Mouse (Mus musculus): ENCODE measurements around the gene Guf1. TPM values are rescaled to one million over a fixed set of nuclear protein-coding genes. Genes with fewer than 3 reads are reported as not detected.

The Guf1 gene
- 1 to 10 TPM; 6.2 to 9.6 (median 8.7) TPM for polyA plus RNA-seq (2017; shearing (Covaris generic))

DNA sequence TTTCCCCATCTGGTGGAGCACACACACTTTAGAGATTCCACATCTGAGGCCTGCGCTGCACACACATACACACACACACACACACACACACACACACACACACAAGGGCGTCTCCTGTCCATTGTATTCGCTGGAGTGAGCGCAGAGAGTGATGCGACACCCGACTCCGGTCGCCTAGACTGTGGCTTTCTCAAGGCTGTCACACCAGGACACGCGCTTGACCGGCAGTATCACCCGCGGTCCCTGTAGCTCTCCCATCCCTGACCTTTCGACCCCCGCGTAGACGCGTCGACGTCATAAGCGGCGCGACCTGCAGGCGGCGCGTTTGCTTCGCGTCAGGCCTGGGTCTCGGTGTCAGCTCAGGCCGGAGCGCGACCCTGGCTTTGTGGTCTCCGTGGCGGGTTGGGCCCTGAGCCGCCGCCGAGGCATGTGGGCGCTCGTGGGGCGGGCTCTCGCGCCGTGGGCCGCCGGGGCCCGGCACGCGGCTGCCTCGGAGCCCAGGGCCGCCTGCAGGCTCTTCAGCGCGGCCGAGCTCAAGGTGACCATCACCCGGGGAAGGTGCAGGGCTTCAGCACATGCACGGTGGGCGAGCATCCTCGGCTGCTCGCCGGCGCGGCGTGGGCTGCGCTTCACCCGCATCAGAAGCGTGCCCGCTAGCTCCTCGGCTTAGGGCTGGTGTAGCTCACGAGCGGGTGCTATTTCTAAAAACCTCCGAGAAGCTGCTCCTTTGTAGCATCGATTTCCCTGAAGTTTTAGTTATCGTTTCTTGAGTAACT, at the start of gene Guf1:
Gene Guf1, plus strand, starts transcription at position 296 of the 776 bp plus-strand sequence.
- ATAC-seq: peak; percentile 87

DNA sequence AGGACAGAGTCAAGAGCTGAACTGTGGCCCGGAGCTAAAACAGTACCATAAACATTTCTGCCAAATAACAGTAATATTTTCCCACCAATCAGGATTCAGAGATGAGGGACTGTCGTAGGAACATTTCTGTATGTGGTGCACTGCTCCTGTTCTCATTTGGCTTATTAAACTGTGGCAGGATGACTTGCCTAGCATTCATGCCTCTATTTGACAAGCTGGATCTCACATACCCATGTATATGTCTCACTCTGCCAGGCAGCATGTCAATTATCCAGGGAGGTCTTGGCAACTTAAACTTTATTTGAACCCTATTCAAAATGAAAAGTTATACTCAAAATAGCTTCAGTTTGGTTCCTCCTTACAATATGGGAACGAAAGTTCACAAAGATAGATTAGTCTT, 49.7 kb upstream of the Guf1 start:
- ATAC-seq: no peak

DNA sequence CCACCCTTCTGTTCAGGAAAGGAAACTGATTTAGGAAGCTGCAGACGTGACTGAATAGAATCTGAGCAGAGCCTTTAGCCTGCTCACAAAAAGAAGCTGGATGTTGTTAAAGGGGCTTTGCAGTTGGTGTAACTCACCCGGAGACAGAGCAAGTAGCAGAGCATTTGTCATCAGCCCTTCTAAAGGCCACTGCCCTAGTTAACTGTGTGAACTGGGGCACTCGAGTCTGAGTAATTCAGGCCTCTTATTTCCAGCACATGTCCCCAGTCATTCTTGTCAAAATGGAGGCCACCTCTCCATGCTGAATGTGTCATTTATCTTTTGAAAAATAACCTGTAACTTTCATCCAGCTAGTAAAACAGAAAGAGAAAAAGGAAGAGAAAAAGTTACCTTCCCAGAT, 45.1 kb upstream of the Guf1 start:
- ATAC-seq: no peak

DNA sequence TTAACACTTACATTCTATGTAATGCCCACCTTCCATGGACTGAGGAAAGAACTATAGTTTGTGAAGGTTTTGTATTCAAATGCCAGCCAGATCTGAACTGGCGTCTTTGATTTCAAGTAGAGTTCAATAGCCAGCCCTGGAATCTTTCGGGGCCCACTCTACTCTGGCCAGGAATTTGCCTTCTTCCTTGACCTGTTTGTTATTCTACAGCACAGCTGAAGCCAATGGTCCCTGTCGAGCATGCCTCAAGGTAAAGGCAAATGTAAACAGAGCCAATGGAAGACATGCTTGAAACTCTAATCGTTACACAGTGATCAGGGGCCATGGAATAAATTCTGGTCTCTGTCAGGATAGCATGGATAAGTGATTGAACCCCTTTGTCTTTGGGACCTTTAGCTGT, 44.5 kb upstream of the Guf1 start:
- ATAC-seq: no peak

DNA sequence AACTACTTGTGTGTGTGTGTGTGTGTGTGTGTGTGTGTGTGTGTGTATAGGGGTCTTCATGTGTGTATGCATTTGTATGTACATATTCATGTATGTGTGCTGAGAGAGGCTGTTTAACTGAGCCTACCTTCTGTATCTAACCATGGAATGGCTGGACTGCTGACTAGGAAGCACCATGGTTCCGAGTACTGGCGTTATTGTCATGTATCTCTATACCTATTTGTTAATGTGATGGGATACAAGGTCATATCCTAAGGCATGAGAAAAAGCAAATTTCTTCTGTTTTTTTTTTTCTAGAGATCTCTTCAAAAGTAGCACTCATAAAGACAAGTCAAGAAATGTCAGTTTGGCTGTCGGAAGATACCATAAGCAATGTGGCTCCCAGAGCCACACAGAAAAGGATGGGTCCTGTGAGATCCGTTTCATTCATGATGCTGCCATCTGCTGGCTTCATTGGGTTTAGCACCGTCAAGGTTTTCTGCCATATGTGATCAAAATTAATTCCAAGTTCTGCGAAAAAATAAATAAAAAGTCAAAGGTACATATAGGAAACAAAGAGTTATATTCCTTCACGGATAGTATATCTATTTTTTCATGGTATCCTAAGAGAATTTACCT, 36.0 kb upstream of the Guf1 start:
- ATAC-seq: peak; percentile 78

DNA sequence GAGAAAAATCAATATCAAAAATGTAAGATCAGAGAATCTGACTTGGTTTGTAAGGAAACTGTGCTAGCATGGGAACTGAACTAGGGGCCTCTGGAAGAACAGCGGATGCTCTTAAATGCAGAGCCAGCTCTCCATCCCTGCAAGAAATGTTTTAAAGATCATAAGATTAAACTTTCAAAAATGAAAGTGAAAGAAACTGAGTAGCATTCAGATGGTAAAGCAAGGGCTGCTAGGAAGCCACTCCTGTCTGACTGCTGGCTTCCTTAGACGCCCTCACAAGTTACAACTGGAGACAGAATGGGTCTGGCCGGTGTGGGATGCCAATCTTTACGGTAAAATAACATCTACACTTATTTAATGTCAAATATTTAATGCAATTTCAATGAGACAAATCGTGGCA, 34.7 kb upstream of the Guf1 start:
- peak; percentile 82 for ATAC-seq

DNA sequence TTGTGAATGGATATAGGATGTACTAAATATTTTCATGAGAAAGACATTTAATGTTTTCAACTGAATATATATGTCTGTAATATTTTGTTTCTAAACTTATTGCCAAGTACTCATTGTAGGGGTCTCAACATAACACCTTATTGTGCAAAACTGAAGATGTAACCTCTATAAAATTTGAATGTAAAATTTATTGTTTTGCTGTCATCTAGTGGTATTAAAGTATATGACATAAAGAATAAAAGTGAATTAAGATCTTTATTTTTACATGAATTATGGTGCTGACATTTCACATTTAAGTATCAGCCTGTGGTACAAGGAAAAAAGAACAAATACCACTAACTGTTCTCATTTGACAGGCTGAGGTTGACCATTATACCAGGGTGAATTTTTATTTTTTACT, 32.8 kb upstream of the Guf1 start:
- no peak for ATAC-seq

DNA sequence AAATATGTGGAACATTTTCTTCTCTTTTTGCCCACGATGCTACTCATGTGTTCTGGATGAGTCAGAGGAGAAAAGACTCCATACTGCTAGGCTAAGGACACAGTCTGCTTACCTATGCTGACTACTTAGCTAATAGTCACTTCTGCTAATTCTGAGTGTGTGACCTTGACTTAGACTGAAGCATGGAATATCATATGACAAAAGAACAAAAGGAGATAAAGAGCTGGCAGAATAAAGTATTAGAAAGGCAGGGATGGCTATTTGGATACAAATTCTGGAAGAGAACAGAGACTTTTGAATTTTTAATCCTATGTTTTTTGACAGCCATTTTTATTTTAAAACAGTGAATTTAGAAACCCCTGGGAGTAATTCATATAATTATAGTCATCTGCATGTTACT, 15.0 kb upstream of the Guf1 start:
- ATAC-seq: no peak

DNA sequence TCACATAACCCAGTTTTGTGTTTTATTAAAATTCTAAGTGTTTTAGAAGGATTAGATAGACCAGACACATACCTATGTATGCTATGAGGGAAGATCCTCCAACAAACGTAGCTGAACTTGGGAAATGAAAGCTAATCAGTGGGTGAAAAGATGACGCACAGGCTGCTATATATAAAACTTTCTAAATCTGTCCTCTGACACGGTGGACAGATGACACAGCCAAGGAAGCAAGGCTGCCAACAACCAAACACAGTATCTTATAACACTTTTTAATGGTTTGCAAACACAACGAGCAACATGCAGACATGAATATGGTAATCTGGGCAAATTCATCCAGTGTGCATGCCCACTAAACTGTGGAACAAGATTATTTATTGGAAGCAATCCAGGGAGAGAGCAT, 14.2 kb upstream of the Guf1 start, which contains the start of gene Yipf7:
Gene Yipf7, minus strand, starts transcription at position 160 of the 400 bp plus-strand sequence.
- no peak for ATAC-seq

DNA sequence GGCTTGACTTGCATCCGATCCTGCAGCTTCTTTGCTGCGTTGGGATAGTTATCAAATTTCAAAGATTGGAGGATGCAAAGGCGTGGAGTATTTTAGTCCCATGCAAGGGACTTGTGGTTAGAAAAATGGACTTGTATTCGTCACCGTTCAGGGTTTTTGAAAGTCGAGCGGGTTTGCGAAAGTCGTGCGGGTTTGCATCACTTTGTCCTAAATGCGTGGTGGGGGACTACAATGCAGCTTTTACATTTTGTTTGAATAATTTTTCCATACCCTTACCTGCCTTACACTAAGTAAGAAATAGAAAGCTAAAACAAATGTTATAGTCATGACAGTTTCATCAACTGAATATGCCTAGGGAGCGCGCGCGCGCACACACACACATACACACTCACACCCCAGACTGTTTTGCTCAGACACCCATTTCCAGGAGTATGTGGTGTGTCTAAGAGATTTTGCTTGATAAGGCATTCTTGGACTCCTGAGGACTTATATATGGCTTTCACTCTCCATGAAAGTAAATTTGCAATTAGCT, 747 bp downstream of the Guf1 start:
- ATAC-seq: peak; percentile 35

DNA sequence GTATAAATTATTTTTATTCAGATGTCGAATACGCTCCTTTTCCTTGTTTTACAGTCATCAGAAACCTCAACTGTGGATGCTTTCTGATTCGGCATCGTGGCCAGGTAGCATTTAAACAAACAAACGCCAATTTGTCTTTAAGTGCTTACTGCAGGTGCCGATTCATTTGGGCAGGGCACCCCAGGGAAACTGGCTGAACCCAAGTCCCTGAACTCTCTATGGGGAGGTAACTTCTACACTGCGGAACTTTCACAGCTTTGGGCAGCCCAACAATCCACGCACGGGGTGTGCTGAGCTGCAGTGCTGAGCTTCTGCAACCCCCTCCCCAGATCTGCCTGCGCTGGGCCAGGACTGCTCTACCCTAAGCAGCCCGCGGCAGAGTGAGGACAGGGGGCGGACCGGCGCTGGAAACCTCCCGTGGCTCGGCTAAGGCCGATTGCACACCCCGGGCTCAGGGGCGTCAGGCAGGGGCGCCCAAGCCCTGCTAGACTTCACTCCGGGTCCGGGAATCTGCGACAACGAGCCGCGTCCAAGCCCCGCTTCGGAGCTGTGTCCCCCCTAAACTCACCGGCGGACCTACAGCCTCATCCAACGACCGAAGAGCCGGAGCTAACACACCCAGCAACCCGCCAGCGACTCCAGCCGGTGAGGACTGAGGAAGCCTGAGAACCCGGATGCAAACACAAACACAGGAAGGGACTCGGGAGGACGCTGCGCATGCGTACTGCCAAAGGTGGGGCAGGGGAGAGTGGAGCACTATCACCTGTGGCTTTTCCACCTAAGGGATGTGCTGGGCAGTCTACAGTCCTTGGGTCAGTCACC, 35.1 kb downstream of the Guf1 start, which contains the start of gene Gnpda2:
Gene Gnpda2, minus strand, starts transcription at position 701 of the 822 bp plus-strand sequence.
- peak; percentile 94 for ATAC-seq

DNA sequence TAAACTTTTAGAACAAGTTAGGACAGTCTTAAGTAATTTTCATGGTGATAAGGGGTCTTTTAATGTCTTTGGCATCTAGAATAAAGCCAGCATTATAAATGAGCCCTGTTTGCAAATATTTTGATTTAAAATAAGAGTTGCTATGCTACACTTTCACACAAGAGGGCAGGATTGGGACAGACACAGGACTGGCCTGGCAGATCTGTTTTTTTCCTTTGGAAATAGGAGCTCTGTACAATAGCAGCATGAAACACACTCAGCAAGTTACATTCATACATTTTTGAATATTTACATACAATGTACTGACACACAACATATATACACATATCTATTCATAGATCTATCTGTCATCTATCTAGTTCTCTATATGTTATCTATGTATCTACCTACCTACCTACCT, 44.3 kb downstream of the Guf1 start:
- ATAC-seq: no peak

DNA sequence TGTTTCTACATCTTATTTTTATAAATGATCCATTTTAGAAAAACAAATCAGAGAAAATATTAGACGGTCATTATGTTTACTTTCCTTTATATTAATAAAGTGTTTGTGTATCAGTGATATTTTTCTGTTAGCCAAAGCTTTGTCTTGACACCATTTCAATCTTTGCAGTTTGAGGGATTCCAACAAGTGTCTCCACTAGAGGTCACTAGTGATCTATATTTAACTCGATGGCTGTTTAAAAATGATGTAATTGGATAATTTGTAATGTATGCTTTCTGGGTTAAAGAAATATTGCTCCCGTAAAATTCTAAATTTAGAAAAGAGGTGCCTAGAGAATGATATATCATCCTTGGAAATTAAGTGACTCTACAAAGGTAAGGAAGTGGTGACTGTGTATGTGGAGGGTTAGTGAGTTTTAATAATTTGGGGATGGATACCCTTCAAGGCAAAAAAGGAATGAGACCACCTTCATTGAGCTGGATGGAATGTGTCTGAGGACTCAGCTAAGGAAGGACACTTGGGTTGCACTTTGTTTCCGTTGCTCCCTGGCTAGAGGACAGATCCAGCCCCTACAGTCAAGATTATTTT, 56.6 kb downstream of the Guf1 start:
- no peak for ATAC-seq

DNA sequence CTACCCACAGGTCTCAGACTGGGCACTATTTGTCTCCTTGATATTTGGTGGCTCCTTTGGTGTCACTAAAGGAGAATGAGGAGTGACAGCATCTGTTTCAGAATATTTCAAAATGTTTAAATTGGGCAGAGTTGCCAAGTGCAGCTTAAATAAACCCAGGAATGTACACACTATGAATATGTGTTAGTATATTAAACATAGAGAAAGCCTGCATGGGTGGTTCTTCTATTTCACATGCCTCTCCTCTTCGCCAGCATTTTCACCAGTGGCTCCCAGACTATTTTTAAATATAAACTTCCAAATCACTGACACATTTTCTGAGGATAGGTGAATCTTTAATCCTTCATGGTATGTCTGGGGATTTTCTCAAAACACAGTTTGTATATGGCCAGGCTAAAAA, 64.2 kb downstream of the Guf1 start:
- ATAC-seq: no peak

Other genes with a start within 250 kb of the Guf1 start
- gene Kctd8, start 215.2 kb upstream of the Guf1 start, polyA plus RNA-seq (2017; shearing (Covaris generic)): not detected
- not detected for gene Yipf7, start 14.3 kb upstream of the Guf1 start, polyA plus RNA-seq (2017; shearing (Covaris generic))
- 10 to 100 TPM; 67.8 to 92.0 (median 70.5) TPM for gene Gnpda2, start 35.4 kb downstream of the Guf1 start, polyA plus RNA-seq (2017; shearing (Covaris generic))